Mouse (Mus musculus): ENCODE results near the gene Sult1a1. TPM values are rescaled to one million over a fixed set of nuclear protein-coding genes. Genes with fewer than 3 reads are reported as not detected.

Sult1a1 gene
- total RNA-seq, 2 experiments from 2014 or later: 11.7 to 19.3 TPM

DNA sequence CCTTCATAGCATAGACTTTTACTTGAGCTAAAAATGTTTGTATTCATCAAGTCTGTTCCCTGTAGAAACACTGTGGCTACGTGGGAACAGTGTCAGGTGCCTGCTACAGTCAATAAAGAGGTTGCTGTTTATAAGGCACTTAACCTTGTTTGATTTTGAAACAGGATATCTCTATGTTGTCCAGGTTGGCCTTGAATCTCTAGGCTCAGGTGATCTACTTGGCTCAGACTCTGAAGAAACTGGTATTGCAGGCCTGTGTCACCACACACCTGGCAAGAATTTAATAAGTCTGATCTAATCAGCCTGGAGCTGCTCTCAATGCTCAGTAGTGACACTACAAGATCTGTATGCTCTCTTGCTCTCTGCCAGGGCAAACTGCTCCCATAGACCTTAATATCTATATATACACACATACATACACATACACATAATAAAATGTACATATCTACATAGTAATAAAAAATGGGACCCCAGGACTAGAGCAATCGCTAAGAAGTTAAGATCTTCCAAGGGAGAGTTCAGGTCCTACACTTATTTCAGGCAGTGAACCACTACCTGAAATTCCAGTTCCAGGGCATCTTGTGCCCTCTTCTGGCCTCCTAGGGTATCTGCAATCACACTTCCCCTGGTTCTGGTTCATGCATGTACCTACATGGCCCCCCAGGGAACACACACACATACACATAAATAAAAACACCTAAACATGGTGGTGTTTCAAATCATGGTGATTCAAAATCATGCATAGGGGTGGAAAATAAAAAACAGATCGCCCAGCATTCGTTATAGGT is 39.3 kb downstream of the Sult1a1 start:
- intact Hi-C loops (cut with DNase I): loop anchor here (2.0 kb wide), 1 partner anchor 48 kb away; no protein-coding TSS in a partner anchor

DNA sequence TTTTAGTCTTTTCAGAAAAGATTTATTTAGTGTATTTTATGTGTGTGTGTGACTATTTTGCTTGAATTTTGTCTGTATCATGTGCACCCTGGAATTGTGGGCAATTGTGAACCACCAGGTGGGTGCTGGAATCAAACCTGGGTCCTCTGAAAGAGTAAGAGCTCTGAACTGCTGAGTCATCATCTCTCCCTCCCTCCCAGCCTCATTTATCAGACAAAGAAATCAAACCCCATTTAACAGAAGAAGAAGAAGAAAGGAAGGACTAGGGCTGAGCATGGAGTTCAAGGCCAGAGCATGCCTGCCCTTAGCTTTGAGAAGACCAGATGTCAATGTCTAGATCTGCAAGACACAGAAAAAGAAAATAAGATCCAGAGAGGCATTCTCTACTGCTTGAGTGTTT is 40.9 kb downstream of the Sult1a1 start:
- no peak for DNase-seq (ENCODE audit: low spot score in 2 of 2)
- intact Hi-C loops (cut with DNase I): no loop called here

More for the DNA sequence above, 39.3 kb downstream of the Sult1a1 start:
- peak; percentile 46 to 59 for DNase-seq (ENCODE audit: low spot score in 2 of 2)

- DNase-seq (ENCODE audit: low spot score in 2 of 2): no peak
- intact Hi-C loops (cut with DNase I): no loop called here
Measured at GRCm38 (mm10) chr7:126632478-126632877, 43.8 kb downstream of the Sult1a1 start.

DNA sequence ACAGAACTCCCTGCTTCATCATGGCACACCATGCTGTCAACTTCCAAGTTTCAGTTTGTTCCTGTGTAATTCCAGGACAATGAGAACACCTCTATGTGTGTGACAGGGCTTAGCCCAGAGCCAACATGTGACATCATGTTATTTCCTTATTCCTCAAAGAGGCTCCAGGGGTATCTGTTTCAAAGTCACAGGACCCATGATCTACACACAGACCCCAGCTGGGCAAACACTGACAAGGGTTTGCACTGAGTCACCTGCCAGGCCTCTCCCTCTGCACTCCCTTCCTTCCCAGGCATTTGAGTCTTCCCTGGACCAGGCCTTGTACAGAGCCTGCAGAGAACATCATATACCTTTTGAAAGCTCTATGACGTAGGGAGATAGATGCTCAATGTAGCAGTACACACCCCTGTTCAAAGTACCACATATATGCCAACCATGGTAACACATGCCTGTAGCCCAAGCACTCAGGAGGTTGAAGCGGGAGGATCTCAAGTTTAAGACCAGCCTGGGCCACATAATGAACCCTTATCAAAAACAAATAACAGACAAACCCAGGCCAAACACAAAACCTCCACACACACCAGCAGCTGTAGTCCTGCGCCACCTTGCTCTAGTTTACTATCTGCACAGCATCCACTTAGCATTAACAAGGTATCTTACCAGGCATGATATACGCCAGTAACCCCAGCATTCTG is 45.3 kb downstream of the Sult1a1 start, which contains the start of gene Nupr1:
TSS of gene Nupr1 (minus strand) at position 38 of the 695 bp plus-strand sequence.
- DNase-seq (ENCODE audit: low spot score in 2 of 2): no peak
- intact Hi-C loops (cut with DNase I): no loop called here

DNA sequence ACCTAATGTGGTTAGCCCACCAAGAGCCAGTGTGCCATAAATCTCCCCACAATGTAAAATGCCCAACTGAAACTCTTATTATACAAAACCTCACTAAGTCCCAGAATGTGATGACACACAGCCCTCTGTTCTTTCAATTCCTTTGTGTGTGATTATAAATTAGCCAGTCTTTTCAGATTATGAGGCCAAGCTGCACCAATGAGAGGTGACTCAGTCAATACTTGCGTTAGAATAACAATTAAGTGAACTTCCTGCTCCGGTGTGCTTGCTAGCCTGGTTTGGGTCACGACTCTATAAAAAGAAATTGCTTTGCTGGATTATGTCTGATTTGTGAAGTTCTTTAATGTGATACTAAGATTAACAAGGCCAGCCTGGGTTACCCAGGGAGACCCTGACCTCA is 46.3 kb downstream of the Sult1a1 start:
- intact Hi-C loops (cut with DNase I): no loop called here

DNA sequence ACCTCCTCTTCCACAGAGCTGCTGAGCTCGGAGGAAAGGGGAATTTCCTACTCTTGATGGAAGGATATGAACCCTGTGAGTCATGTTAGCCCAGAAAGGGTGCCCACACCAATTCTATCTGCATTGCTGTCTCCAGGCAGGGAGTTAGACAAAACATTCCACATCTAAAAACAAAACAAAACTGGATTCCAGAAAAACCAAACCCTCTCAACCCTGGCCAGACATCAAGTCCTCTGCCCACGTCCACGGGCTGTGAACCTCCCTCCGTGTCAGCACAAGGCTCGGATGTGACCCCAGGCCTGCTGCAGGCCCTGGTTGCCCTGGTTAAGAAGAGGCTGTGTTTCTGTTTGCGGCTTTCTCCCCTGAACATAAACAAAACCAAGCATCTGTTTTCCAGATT is 48.1 kb downstream of the Sult1a1 start:
- intact Hi-C loops (cut with DNase I): no loop called here
- DNase-seq (ENCODE audit: low spot score in 2 of 2): no peak

More for the DNA sequence above, 46.3 kb downstream of the Sult1a1 start:
- DNase-seq (ENCODE audit: low spot score in 2 of 2): no peak

- DNase-seq (ENCODE audit: low spot score in 2 of 2): no peak
- intact Hi-C loops (cut with DNase I): no loop called here
Measured at GRCm38 (mm10) chr7:126625807-126626600, 50.2 kb downstream of the Sult1a1 start.

DNA sequence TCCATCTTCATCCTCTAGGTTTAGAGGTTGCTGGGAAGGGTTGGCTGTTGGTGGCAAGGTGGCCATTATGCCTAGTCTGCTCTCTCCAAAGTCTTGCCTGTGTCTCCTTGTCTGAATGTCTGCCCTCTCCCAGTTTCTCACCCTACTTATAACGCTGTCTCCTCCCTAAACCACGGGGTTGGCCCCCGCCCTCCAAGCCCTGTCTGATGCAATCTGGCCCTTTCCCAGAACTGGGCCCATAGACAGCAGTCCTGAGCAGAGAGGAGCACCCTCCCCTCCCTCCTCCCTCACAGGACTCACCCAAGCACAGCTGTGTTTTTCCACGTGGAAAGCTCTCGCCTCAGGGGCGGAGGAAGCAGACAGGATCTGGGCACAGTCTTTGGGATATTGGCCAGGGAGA is 50.9 kb downstream of the Sult1a1 start:
- intact Hi-C loops (cut with DNase I): no loop called here

GRCm38 (mm10) chr7:126624774-126625173 is 51.5 kb downstream of the Sult1a1 start:
- DNase-seq (ENCODE audit: low spot score in 2 of 2): no peak
- intact Hi-C loops (cut with DNase I): no loop called here

More for the DNA sequence above, 50.9 kb downstream of the Sult1a1 start:
- DNase-seq (ENCODE audit: low spot score in 2 of 2): peak; percentile 34 to 52

GRCm38 (mm10) chr7:126623381-126623780 is 52.9 kb downstream of the Sult1a1 start:
- intact Hi-C loops (cut with DNase I): no loop called here

More at GRCm38 (mm10) chr7:126623381-126623780, 52.9 kb downstream of the Sult1a1 start:
- DNase-seq (ENCODE audit: low spot score in 2 of 2): no peak

Other genes starting within 250 kb of the Sult1a1 start
- 10 to 100 TPM; 10.8 to 14.4 TPM for gene Rabep2, start 247.7 kb downstream of the Sult1a1 start, total RNA-seq (2021)
- gene Atp2a1, start 213.3 kb downstream of the Sult1a1 start, total RNA-seq (2021): under 1 TPM; 0.32 to 0.39 TPM
- gene Sh2b1, start 201.0 kb downstream of the Sult1a1 start, total RNA-seq (2021): 10 to 100 TPM; 74.1 to 78.9 TPM
- gene Tufm, start 189.1 kb downstream of the Sult1a1 start, total RNA-seq (2021): 10 to 100 TPM; 76.3 to 92.6 TPM
- gene Atxn2l, start 173.0 kb downstream of the Sult1a1 start, total RNA-seq (2021): 100 to 1,000 TPM; 114 TPM
- 100 to 1,000 TPM; 176 to 188 TPM for gene Eif3c, start 110.0 kb downstream of the Sult1a1 start, total RNA-seq (2021)
- gene Apobr, start 91.5 kb downstream of the Sult1a1 start, total RNA-seq (2021): under 1 TPM; 0.39 to 0.53 TPM
- gene Cln3, start 90.6 kb downstream of the Sult1a1 start, total RNA-seq (2021): 10 to 100 TPM; 21.3 to 35.1 TPM
- gene Il27, start 81.5 kb downstream of the Sult1a1 start, total RNA-seq (2021): not detected
- 10 to 100 TPM; 15.7 to 22.1 TPM for gene Nupr1, start 45.6 kb downstream of the Sult1a1 start, total RNA-seq (2021)
- 10 to 100 TPM; 31.1 to 35.4 TPM for gene Sgf29, start 27.1 kb downstream of the Sult1a1 start, total RNA-seq (2021)
- 100 to 1,000 TPM in 1 of 2 experiments, 10 to 100 TPM in 1; 92.0 to 102 TPM for gene Bola2, start 19.0 kb upstream of the Sult1a1 start, total RNA-seq (2021)
- 10 to 100 TPM; 14.4 to 17.0 TPM for gene Slx1b, start 19.4 kb upstream of the Sult1a1 start, total RNA-seq (2021)
- 100 to 1,000 TPM; 163 to 167 TPM for gene Coro1a, start 31.4 kb upstream of the Sult1a1 start, total RNA-seq (2021)
- gene Mapk3, start 83.2 kb upstream of the Sult1a1 start, total RNA-seq (2021): 100 to 1,000 TPM; 148 to 165 TPM
- 1 to 10 TPM; 1.8 to 2.1 TPM for gene Gdpd3, start 89.9 kb upstream of the Sult1a1 start, total RNA-seq (2021)
- gene Ypel3, start 100.5 kb upstream of the Sult1a1 start, total RNA-seq (2021): 100 to 1,000 TPM; 311 to 316 TPM
- gene Tbx6, start 105.1 kb upstream of the Sult1a1 start, total RNA-seq (2021): under 1 TPM in 1 of 2 experiments, not detected in 1; 0.87 TPM
- gene Ppp4c, start 116.1 kb upstream of the Sult1a1 start, total RNA-seq (2021): 10 to 100 TPM; 48.1 to 51.3 TPM
- 10 to 100 TPM; 84.6 to 91.9 TPM for gene Fam57b, start 121.2 kb upstream of the Sult1a1 start, total RNA-seq (2021)
- not detected for gene 4930451I11Rik, start 155.2 kb upstream of the Sult1a1 start, total RNA-seq (2021)
- 10 to 100 TPM; 47.8 to 57.6 TPM for gene Doc2a, start 171.0 kb upstream of the Sult1a1 start, total RNA-seq (2021)
- 10 to 100 TPM; 25.5 to 35.0 TPM for gene Hirip3, start 185.5 kb upstream of the Sult1a1 start, total RNA-seq (2021)
- gene Ino80e, start 185.9 kb upstream of the Sult1a1 start, total RNA-seq (2021): 10 to 100 TPM; 44.9 to 49.9 TPM
- 100 to 1,000 TPM; 149 to 154 TPM for gene Taok2, start 208.3 kb upstream of the Sult1a1 start, total RNA-seq (2021)
- 10 to 100 TPM; 20.2 to 22.3 TPM for gene Tmem219, start 246.5 kb upstream of the Sult1a1 start, total RNA-seq (2021)